Mouse (Mus musculus) lung, embryonic 14.5 days (tissue): Measurements from ENCODE around the gene Gm21974. TPM values are rescaled to one million over a fixed set of nuclear protein-coding genes. Genes with fewer than 3 reads are reported as not detected.
"Not testable (repeated sequence)": the region's sequence is repeated elsewhere in the genome, so short reads cannot be mapped to it uniquely, and the experiment has no call there.

Source experiments
- ATAC-seq: fragments of 200-750 bp; cut with Nextera tagmentation; 2 replicates; pipeline ENCODE4 v1.8.0; 2017; ENCODE audit warnings: mild to moderate bottlenecking, moderate TSS enrichment, moderate library complexity; ENCODE audit not compliant: insufficient read depth
- DNase-seq: peaks from one replicate; pipeline ENCODE4 v3.0.0-alpha.2; 2015
- H3K27ac ChIP-seq: fragments of 300-500 bp; sonication (generic); 2 replicates; pipeline ENCODE4 v1.5.1; 2014; ENCODE audit warnings: low read depth, mild to moderate bottlenecking, moderate library complexity
- H3K27me3 ChIP-seq: fragments of 300-500 bp; sonication (generic); 2 replicates; pipeline ENCODE4 v1.6.1; 2014; ENCODE audit warnings: low read length, control low read depth; ENCODE audit not compliant: insufficient read depth
- H3K36me3 ChIP-seq: fragments of 300-500 bp; sonication (generic); 2 replicates; pipeline ENCODE4 v1.6.1; 2014; ENCODE audit warnings: control low read depth; ENCODE audit not compliant: insufficient read depth
- H3K4me1 ChIP-seq: fragments of 300-500 bp; sonication (generic); 2 replicates; pipeline ENCODE4 v1.6.1; 2014; ENCODE audit warnings: antibody characterized with exemption, control low read depth; ENCODE audit not compliant: insufficient read depth
- H3K4me2 ChIP-seq: fragments of 300-500 bp; sonication (generic); 2 replicates; pipeline ENCODE4 v1.6.1; 2014; ENCODE audit warnings: mild to moderate bottlenecking
- H3K4me3 ChIP-seq: fragments of 300-500 bp; sonication (generic); 2 replicates; pipeline ENCODE4 v1.5.1; 2014; ENCODE audit warnings: low read depth, low read length
- H3K9ac ChIP-seq: fragments of 300-500 bp; sonication (generic); 2 replicates; pipeline ENCODE4 v1.6.1; 2014
- H3K9me3 ChIP-seq: fragments of 300-500 bp; sonication (generic); 2 replicates; pipeline ENCODE4 v1.6.1; 2016; ENCODE audit warnings: low read depth, low read length, control low read depth
- CTCF ChIP-seq: IDR thresholded peaks from 2 replicates; pipeline ENCODE4 v1.5.1; 2016; ENCODE audit warnings: antibody characterized with exemption, low read depth
- WGBS: fragments of 180-500 bp; shearing (Covaris S2); extraction: QIAGEN DNeasy Blood & Tissue Kit; methylation state at CpG from one replicate; pipeline ENCODE4 v1.1.7; 2014; 5-methylcytosine and 5-hydroxymethylcytosine counted together
- polyA plus RNA-seq: library from polyadenylated mRNA; unstranded; fragments of >200 nt; fragmentation: Nextera tagmentation; extraction: Ambion mirVana; gene quantifications from 2 replicates; pipeline ENCODE4 v1.2.1, GENCODE M21; 2014

Gene Gm21974
- polyA plus RNA-seq, 1 experiment from 2014 or later: not detected

DNA sequence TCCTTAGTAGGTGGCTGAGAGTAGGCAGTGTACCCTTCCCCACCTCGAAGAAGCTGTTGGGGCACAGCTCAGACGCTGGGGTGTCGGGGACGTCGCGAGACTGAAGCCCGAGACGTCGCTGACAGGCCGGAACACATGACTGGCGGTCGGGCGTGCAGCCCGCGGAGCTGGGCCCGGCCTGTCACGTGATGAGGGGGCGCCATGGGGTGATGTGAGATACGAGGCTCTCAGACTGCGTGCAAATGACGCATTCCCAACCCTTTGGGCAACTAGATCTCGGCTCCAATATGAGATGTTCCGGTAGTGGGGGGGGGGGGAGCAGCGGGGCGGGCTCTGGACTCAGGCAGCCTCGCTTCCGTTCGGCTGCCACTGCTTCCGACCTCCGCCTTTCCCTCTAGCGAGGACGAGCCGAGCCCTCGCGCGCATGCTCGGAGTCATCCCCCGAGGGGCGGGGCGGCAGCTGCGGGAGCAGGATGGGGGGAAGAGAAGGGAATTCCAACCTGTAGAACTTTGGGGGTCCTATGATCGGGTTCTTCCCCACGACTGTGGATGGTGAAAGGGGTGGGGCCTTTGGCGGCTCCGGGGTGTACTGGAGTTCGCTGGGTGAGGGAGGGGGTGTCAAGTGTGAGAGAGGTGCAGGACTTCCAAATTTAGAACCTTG lies 53.8 kb downstream of the Gm21974 start:
- DNase-seq (peak; percentile 96), ATAC-seq (peak; percentile 95)
- no peaks in the 10 kb centered on the region for H3K27me3 ChIP-seq
- 0 out of 2 replicates have a peak, but pooled peaks cover 6% of the 10 kb centered on the region for H3K4me1 ChIP-seq
- peaks cover 28% of the 10 kb centered on the region for H3K36me3 ChIP-seq
- H3K27ac ChIP-seq: peak overlapping the region; percentile 91
- peak overlapping the region; percentile 90 for H3K4me2 ChIP-seq
- H3K9me3 ChIP-seq: no peaks in the 10 kb centered on the region
- peak overlapping the region; percentile 76 for H3K4me3 ChIP-seq
- TF ChIP-seq CTCF: no peak
- peak overlapping the region; percentile 62 for H3K9ac ChIP-seq
- WGBS: under 1% methylated on average over 43 of the region's 46 CpGs

DNA sequence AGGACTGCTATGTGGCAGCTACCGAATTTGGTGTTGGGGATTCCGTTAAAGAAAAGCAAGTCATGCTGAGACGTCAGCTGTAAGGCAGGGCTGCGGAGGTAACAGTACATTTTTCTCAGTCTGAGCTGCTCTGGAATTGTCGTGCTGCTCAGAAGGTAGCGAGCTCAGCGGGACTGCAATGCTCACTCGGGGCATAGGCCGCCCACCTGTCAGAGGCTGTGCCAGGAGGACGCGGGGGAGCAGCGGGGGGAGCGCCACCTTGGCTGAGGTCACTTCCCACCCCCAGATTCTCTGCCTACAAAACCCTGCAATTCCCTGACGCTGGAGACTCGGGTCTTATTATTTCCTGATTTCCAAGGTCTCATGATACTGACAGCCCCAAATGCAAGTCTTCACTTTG lies 54.4 kb downstream of the Gm21974 start:
- peak; percentile 32 for ATAC-seq
- H3K9ac ChIP-seq: peak overlapping the region; percentile 59

DNA sequence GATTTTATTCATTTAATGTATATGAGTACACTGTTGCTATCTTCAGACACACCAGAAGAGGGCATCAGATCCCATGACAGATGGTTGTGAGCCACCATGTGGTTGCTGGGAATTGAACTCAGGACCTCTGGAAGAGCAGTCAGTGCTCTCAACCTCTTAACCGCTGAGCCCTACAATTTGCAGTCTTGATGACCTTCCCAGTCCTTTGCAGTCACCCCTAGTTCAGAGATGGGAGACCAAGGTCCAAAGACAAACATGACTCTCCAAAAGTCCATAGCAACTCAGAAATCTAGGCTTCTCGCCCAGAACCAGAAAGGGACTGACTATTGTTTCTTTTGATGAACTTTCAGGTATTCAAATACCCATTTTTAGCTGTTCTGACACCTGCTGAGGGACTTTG lies 55.2 kb downstream of the Gm21974 start:
- not testable (repeated sequence) for H3K9ac ChIP-seq, H3K27me3 ChIP-seq, DNase-seq, H3K4me1 ChIP-seq, ATAC-seq, H3K27ac ChIP-seq, H3K9me3 ChIP-seq, H3K4me3 ChIP-seq, H3K4me2 ChIP-seq
- peaks cover 16% of the 10 kb centered on the region for H3K36me3 ChIP-seq
- 64% methylated on average over 2 of the region's 2 CpGs for WGBS

More for the DNA sequence above, 54.4 kb downstream of the Gm21974 start:
- DNase-seq: peak; percentile 52
- Histone ChIP-seq H3K4me2 (peak overlapping the region; percentile 90), H3K27me3 (no peaks in the 10 kb centered on the region), H3K9me3 (no peaks in the 10 kb centered on the region), H3K4me1 (0 out of 2 replicates have a peak, but pooled peaks cover 6% of the 10 kb centered on the region), H3K36me3 (peaks cover 22% of the 10 kb centered on the region), H3K4me3 (peak overlapping the region; percentile 76), H3K27ac (peak overlapping the region; percentile 91)
- no peak for TF ChIP-seq CTCF
- WGBS: under 1% methylated on average over 15 of the region's 15 CpGs

DNA sequence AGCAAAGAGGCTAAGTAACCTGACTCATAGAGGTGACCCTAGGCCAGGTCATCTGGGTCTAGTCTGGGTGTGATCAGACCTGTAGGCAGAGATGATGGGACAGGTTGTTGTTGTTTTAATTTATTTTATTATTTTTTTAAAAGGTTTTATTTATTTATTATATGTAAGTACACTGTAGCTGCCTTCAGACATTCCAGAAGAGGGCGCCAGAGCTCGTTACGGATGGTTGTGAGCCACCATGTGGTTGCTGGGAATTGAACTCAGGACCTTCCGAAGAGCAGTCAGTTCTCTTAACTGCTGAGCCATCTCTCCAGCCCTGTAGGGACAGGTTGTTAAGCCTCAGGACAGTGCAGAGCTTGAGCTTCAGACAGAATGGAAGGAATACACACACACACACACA lies 57.4 kb downstream of the Gm21974 start:
- H3K4me1 ChIP-seq, H3K4me3 ChIP-seq, ATAC-seq, H3K36me3 ChIP-seq, H3K4me2 ChIP-seq, H3K9ac ChIP-seq, H3K27ac ChIP-seq, H3K9me3 ChIP-seq, DNase-seq, H3K27me3 ChIP-seq: not testable (repeated sequence)
- WGBS: 71% methylated on average over 4 of the region's 4 CpGs

DNA sequence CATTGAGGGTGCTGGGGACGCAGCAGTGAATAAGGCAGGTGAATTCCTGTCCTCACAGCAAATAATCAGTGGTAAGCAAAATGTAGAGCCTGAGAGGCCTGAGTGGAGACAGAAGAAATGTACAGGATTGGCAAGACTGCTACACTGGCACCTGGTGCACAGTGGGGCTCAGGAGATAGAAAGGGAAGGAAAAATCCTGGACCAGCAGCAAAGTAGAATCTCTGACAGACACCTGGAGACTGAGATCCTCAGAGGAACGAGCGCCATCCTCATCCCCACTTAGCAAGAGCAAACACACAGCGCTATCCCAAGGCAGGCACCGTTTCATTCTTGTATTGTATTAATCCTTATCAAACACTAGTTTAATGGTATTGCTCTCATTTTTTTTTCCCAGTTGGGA lies 57.8 kb downstream of the Gm21974 start:
- H3K4me2 ChIP-seq: no peak overlapping the region
- H3K9me3 ChIP-seq: no peaks in the 10 kb centered on the region
- WGBS: 83% methylated on average over 5 of the region's 5 CpGs
- H3K36me3 ChIP-seq: no peaks in the 10 kb centered on the region
- H3K9ac ChIP-seq: no peak overlapping the region
- TF ChIP-seq CTCF: no peak
- DNase-seq (no peak), ATAC-seq (no peak)
- 0 out of 2 replicates have a peak, but pooled peaks cover 6% of the 10 kb centered on the region for H3K4me1 ChIP-seq
- H3K27ac ChIP-seq: no peak overlapping the region
- no peaks in the 10 kb centered on the region for H3K27me3 ChIP-seq
- no peak overlapping the region for H3K4me3 ChIP-seq

Other genes with a start within 250 kb of the Gm21974 start
- gene Bcl7c, start 186.5 kb downstream of the Gm21974 start, polyA plus RNA-seq: 58.8 and 65.1 TPM in 2 replicates
- gene Ctf1, start 182.7 kb downstream of the Gm21974 start, polyA plus RNA-seq: 11.7 and 15.6 TPM in 2 replicates
- 0.38 TPM in 1 of 2 replicates, not detected in the other for gene Ctf2, start 163.3 kb downstream of the Gm21974 start, polyA plus RNA-seq
- 5.3 and 5.6 TPM in 2 replicates for gene Fbxl19, start 150.9 kb downstream of the Gm21974 start, polyA plus RNA-seq
- 19.2 and 21.8 TPM in 2 replicates for gene Orai3, start 125.6 kb downstream of the Gm21974 start, polyA plus RNA-seq
- 27.2 and 30.1 TPM in 2 replicates for gene Setd1a, start 118.8 kb downstream of the Gm21974 start, polyA plus RNA-seq
- gene Gm49388, start 109.8 kb downstream of the Gm21974 start, polyA plus RNA-seq: 0.43 TPM in 1 of 2 replicates, not detected in the other
- gene Hsd3b7, start 94.8 kb downstream of the Gm21974 start, polyA plus RNA-seq: 13.6 and 18.3 TPM in 2 replicates
- gene Stx4a, start 71.2 kb downstream of the Gm21974 start, polyA plus RNA-seq: 19.7 and 21.8 TPM in 2 replicates
- 2.0 and 2.8 TPM in 2 replicates for gene Stx1b, start 70.9 kb downstream of the Gm21974 start, polyA plus RNA-seq
- 16.7 and 17.4 TPM in 2 replicates for gene Zfp646, start 19.2 kb downstream of the Gm21974 start, polyA plus RNA-seq
- gene Zfp668, start 18.6 kb downstream of the Gm21974 start, polyA plus RNA-seq: 16.6 and 19.4 TPM in 2 replicates
- gene Prss53, start 4.5 kb downstream of the Gm21974 start, polyA plus RNA-seq: 0.65 and 0.95 TPM in 2 replicates
- 127 and 129 TPM in 2 replicates for gene Vkorc1, start 163 bp upstream of the Gm21974 start, polyA plus RNA-seq
- 152 and 169 TPM in 2 replicates for gene Bckdk, start 8.6 kb upstream of the Gm21974 start, polyA plus RNA-seq
- gene Kat8, start 17.1 kb upstream of the Gm21974 start, polyA plus RNA-seq: 39.5 and 42.8 TPM in 2 replicates
- 48.8 and 51.7 TPM in 2 replicates for gene Prss8, start 34.6 kb upstream of the Gm21974 start, polyA plus RNA-seq
- gene Prss36, start 51.3 kb upstream of the Gm21974 start, polyA plus RNA-seq: 9.2 and 9.7 TPM in 2 replicates
- gene Fus, start 72.0 kb upstream of the Gm21974 start, polyA plus RNA-seq: 54.6 and 57.9 TPM in 2 replicates
- gene Pycard, start 98.4 kb upstream of the Gm21974 start, polyA plus RNA-seq: 22.1 and 26.8 TPM in 2 replicates
- not detected in 2 replicates for gene Trim72, start 108.5 kb upstream of the Gm21974 start, polyA plus RNA-seq
- gene Itgam, start 167.2 kb upstream of the Gm21974 start, polyA plus RNA-seq: 0.74 and 1.4 TPM in 2 replicates
- gene Gm49368, start 167.2 kb upstream of the Gm21974 start, polyA plus RNA-seq: not detected in 2 replicates
- gene Itgax, start 234.1 kb upstream of the Gm21974 start, polyA plus RNA-seq: 0.11 and 0.12 TPM in 2 replicates